In the genomic region with DNA sequence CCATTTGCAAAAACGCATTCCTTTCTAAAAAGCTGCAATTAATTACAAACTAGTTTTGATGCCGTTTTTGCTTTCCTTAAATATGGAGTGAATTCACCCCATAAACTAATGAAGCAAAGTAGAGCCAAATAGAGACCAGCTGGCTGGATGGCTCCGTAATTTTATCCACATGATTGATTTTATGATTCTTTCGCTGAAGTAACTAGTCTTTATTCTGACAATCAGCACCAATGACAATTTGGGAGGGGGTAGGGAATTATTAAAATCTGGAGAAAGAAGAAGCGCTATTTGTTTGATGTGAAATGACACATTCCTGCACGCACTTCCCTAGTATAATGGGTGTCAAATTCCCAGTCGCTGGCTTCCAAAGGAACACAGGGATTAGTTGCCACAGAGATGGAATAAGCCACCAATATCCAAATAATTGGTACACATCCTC, we compare ENCODE assay signal across 12 mouse cellular contexts.
DNase-seq lines count a peak whose midpoint lies in the region; ATAC-seq and TF ChIP-seq lines count a peak whose summit lies in the region.
"Had no signal": no experiment of that assay in that cellular context is flagged by ENCODE, and none has a peak within 500 bp of the region (broad histone marks: within the 10 kb centered on the region; RNA-seq: fewer than 3 reads in every experiment).

No protein-coding gene starts in this region.

- no peak for TF ChIP-seq POLR2A in kidney, adult 2 months (IDR thresholded peaks at IDR 0.05; ENCODE audit: low read depth, low read length)

- 50% methylated on average over 7 of the region's 7 CpGs for whole genome bisulfite sequencing in kidney, adult 2 months
- 52% methylated on average over 7 of the region's 7 CpGs for WGBS in lung, embryonic 15.5 days
- 23% methylated on average over 7 of the region's 7 CpGs for WGBS in embryonic facial prominence, embryonic 15.5 days
- WGBS in stomach, embryonic 15.5 days, result 42% methylated on average over 7 of the region's 7 CpGs

- no peak overlapping the region for H3K27ac ChIP-seq in kidney, adult 2 months (ENCODE audit: insufficient read depth, low read depth, low read length)
- H3K27ac ChIP-seq in lung, embryonic 15.5 days, result no peak overlapping the region
- no peak overlapping the region for H3K27ac ChIP-seq in embryonic facial prominence, embryonic 15.5 days (replicated peaks)
- peak overlapping the region; percentile 66; the same call in 1 of the 2 replicates for H3K27ac ChIP-seq in stomach, embryonic 15.5 days
- H3K27ac ChIP-seq: hindbrain, embryonic 14.5 days; liver, embryonic 12.5 days; macrophage had no signal

- H3K4me1 ChIP-seq in kidney, adult 2 months (ENCODE audit: control insufficient read depth, insufficient read depth, low read length), result no peaks in the 10 kb centered on the region
- 0 out of 2 replicates have a peak, but pooled peaks cover 3% of the 10 kb centered on the region for H3K4me1 ChIP-seq in lung, embryonic 15.5 days
- peaks cover 14% of the 10 kb centered on the region; the same call in 1 of the 2 replicates for H3K4me1 ChIP-seq in embryonic facial prominence, embryonic 15.5 days
- no peaks in the 10 kb centered on the region for H3K4me1 ChIP-seq in stomach, embryonic 15.5 days
- H3K4me1 ChIP-seq: liver, embryonic 12.5 days had no signal

- H3K9me3 ChIP-seq in lung, embryonic 15.5 days, result no peaks in the 10 kb centered on the region
- H3K9me3 ChIP-seq in embryonic facial prominence, embryonic 15.5 days (replicated peaks), result no peaks in the 10 kb centered on the region
- H3K9me3 ChIP-seq in stomach, embryonic 15.5 days, result no peaks in the 10 kb centered on the region
- H3K9me3 ChIP-seq: liver, embryonic 12.5 days had no signal

- H3K27me3 ChIP-seq in kidney, adult 2 months (replicated peaks; ENCODE audit: control insufficient read depth, insufficient read depth, low read length), result no peaks in the 10 kb centered on the region; the same call in 1 of the 2 replicates
- H3K27me3 ChIP-seq in lung, embryonic 15.5 days, result no peaks in the 10 kb centered on the region
- H3K27me3 ChIP-seq in embryonic facial prominence, embryonic 15.5 days, result no peaks in the 10 kb centered on the region
- no peaks in the 10 kb centered on the region for H3K27me3 ChIP-seq in stomach, embryonic 15.5 days (replicated peaks)
- H3K27me3 ChIP-seq: liver, embryonic 12.5 days had no signal

- no peak overlapping the region for H3K9ac ChIP-seq in lung, embryonic 15.5 days
- no peak overlapping the region for H3K9ac ChIP-seq in embryonic facial prominence, embryonic 15.5 days
- no peak overlapping the region for H3K9ac ChIP-seq in stomach, embryonic 15.5 days
- H3K9ac ChIP-seq: hindbrain, embryonic 14.5 days; liver, embryonic 12.5 days had no signal

- no peak overlapping the region for H3K4me3 ChIP-seq in kidney, adult 2 months (ENCODE audit: insufficient read depth, low read depth, low read length)
- H3K4me3 ChIP-seq in lung, embryonic 15.5 days, result no peak overlapping the region
- H3K4me3 ChIP-seq in embryonic facial prominence, embryonic 15.5 days (replicated peaks), result no peak overlapping the region
- no peak overlapping the region for H3K4me3 ChIP-seq in stomach, embryonic 15.5 days (replicated peaks)
- H3K4me3 ChIP-seq: liver, embryonic 12.5 days had no signal

- peak overlapping the region; percentile 3; the same call in 1 of the 2 replicates for H3K4me2 ChIP-seq in lung, embryonic 15.5 days
- H3K4me2 ChIP-seq in embryonic facial prominence, embryonic 15.5 days (replicated peaks), result peak overlapping the region; percentile 19
- no peak overlapping the region; the same call in 1 of the 2 replicates for H3K4me2 ChIP-seq in stomach, embryonic 15.5 days
- H3K4me2 ChIP-seq: hindbrain, embryonic 14.5 days; liver, embryonic 12.5 days had no signal

- TF ChIP-seq CTCF in kidney, adult 2 months (conservative IDR thresholded peaks at IDR 0.05; ENCODE audit: insufficient read depth, insufficient read length, low read depth, low read length), result no peak

- H3K36me3 ChIP-seq in kidney, adult 2 months (ENCODE audit: control insufficient read depth, insufficient read depth, low read length), result no peaks in the 10 kb centered on the region
- no peaks in the 10 kb centered on the region for H3K36me3 ChIP-seq in lung, embryonic 15.5 days
- H3K36me3 ChIP-seq in embryonic facial prominence, embryonic 15.5 days, result no peaks in the 10 kb centered on the region
- no peaks in the 10 kb centered on the region for H3K36me3 ChIP-seq in stomach, embryonic 15.5 days
- H3K36me3 ChIP-seq: liver, embryonic 12.5 days had no signal

- DNase-seq in kidney, adult 2 months, result peak; percentile 4
- no peak for DNase-seq in kidney, postnatal 4 days
- DNase-seq in lung, postnatal 25 days (ENCODE audit: low spot score), result no peak
- DNase-seq: cerebellum, adult 11-12 months; heart, postnatal 10 days had no signal

- no peak for ATAC-seq in lung, embryonic 15.5 days (ENCODE audit: borderline replicate concordance, extremely low read depth, low FRiP score, low TSS enrichment)
- no peak for ATAC-seq in embryonic facial prominence, embryonic 15.5 days (ENCODE audit: insufficient number of reproducible peaks, low FRiP score, low TSS enrichment, low read depth)
- ATAC-seq in stomach, embryonic 15.5 days (ENCODE audit: insufficient read depth, low FRiP score, low read depth), result no peak
- no peak for ATAC-seq in activated CD4-positive, CD25-positive, alpha-beta regulatory T cell, adult 4 months
- ATAC-seq: liver, embryonic 12.5 days had no signal
